Mouse (Mus musculus): ENCODE data around the gene Slc9a6.

DNA sequence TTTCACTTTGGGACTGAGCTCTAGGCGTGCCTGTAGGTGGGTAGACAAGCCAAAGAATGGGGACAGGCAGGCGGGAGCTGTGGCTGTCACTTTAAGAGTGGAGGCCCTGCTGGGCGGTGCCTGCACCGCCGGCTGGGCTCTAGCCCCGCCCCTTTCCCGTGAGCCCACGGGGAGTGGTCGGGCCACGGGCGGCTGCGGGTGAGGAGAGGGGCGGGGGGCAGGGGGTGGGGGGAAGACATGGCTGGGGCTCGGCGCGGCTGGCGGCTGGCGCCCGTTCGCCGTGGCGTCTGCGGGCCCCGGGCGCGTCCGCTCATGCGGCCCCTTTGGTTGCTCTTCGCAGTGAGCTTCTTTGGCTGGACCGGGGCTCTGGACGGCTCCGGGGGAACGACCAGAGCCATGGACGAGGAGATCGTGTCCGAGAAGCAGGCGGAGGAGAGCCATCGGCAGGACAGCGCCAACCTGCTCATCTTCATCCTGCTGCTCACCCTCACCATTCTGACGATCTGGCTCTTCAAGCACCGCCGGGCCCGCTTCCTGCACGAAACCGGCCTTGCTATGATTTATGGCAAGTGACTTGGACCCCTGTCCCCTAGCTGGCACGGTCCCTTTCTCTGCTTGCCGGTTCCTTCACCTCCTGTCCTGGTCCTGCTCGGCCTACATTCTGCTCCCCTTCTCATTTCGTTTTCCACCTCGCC is at the start of gene Slc9a6:
- TF ChIP-seq CTCF (IDR thresholded peaks at IDR 0.05; ENCODE audit: low read depth, low read length) = no peak
- TF ChIP-seq POLR2A (IDR thresholded peaks at IDR 0.05; ENCODE audit: borderline replicate concordance, low read depth, low read length) = no peak

Data from bone marrow macrophage, adult 2 months (primary cell).